Mouse (Mus musculus) midbrain, embryonic 15.5 days (tissue): ENCODE data around the gene Hoxa3. TPM values are rescaled to one million over a fixed set of nuclear protein-coding genes. Genes with fewer than 3 reads are reported as not detected.

Experiments used
- ATAC-seq: fragments of 200-750 bp; cut with Nextera tagmentation; replicated peaks from 2 replicates; pipeline ENCODE4 v1.8.0; 2017; ENCODE audit warnings: moderate TSS enrichment
- H3K27ac ChIP-seq: fragments of 300-500 bp; sonication (generic); 2 replicates; pipeline ENCODE4 v1.5.1; 2015; ENCODE audit warnings: mild to moderate bottlenecking, inconsistent platforms
- H3K27me3 ChIP-seq: fragments of 300-500 bp; sonication (generic); replicated peaks from 2 replicates; pipeline ENCODE4 v1.6.1; 2015; ENCODE audit warnings: inconsistent platforms
- H3K36me3 ChIP-seq: fragments of 300-500 bp; sonication (generic); replicated peaks from 2 replicates; pipeline ENCODE4 v1.6.1; 2015; ENCODE audit warnings: inconsistent platforms
- H3K4me1 ChIP-seq: fragments of 300-500 bp; sonication (generic); 2 replicates; pipeline ENCODE4 v1.6.1; 2015; ENCODE audit warnings: inconsistent platforms
- H3K4me2 ChIP-seq: fragments of 300-500 bp; sonication (generic); 2 replicates; pipeline ENCODE4 v1.6.1; 2015; ENCODE audit warnings: inconsistent platforms, mild to moderate bottlenecking, moderate library complexity
- H3K4me3 ChIP-seq: fragments of 300-500 bp; sonication (generic); 2 replicates; pipeline ENCODE4 v1.5.1; 2015; ENCODE audit warnings: mild to moderate bottlenecking, inconsistent platforms
- H3K9ac ChIP-seq: fragments of 300-500 bp; sonication (generic); 2 replicates; pipeline ENCODE4 v1.6.1; 2015; ENCODE audit warnings: mild to moderate bottlenecking, inconsistent platforms
- H3K9me3 ChIP-seq: fragments of 300-500 bp; sonication (generic); 2 replicates; pipeline ENCODE4 v1.6.1; 2016; ENCODE audit warnings: inconsistent platforms
- WGBS: fragments of 180-500 bp; shearing (Covaris S2); methylation state at CpG from one replicate; pipeline ENCODE4 v1.1.7; 2015; ENCODE audit warnings: mixed read lengths; 5-methylcytosine and 5-hydroxymethylcytosine counted together
- polyA plus RNA-seq: library from polyadenylated mRNA; unstranded; fragments of >200 nt; fragmentation: Nextera tagmentation; extraction: Ambion mirVana; gene quantifications from 2 replicates; pipeline ENCODE4 v1.2.1, GENCODE M21; 2015

The Hoxa3 gene
- polyA plus RNA-seq, 1 experiment from 2014 or later: not detected

- no peaks in the 10 kb centered on the region for H3K9me3 ChIP-seq
- H3K27ac ChIP-seq: no peak overlapping the region
- 2% methylated on average over 22 of the region's 22 CpGs for WGBS
- H3K4me1 ChIP-seq: peaks cover 6% of the 10 kb centered on the region
- ATAC-seq: no peak
- H3K9ac ChIP-seq: no peak overlapping the region
- peaks cover 100% of the 10 kb centered on the region for H3K27me3 ChIP-seq
- no peak overlapping the region for H3K4me3 ChIP-seq
- no peaks in the 10 kb centered on the region for H3K36me3 ChIP-seq
- H3K4me2 ChIP-seq: no peak overlapping the region
Measured at GRCm38 (mm10) chr6:52202362-52203120, 10.6 kb downstream of the Hoxa3 start.

- peaks cover 100% of the 10 kb centered on the region for H3K27me3 ChIP-seq
- H3K27ac ChIP-seq: no peak overlapping the region
- no peak overlapping the region for H3K4me2 ChIP-seq
- H3K9ac ChIP-seq: no peak overlapping the region
- no peaks in the 10 kb centered on the region for H3K36me3 ChIP-seq
- H3K9me3 ChIP-seq: no peaks in the 10 kb centered on the region
- no peak overlapping the region for H3K4me3 ChIP-seq
- peaks cover 6% of the 10 kb centered on the region for H3K4me1 ChIP-seq
- no peak for ATAC-seq
- 7% methylated on average over 1 of the region's 1 CpGs for WGBS
Measured at GRCm38 (mm10) chr6:52201269-52201668, 11.9 kb downstream of the Hoxa3 start.

GRCm38 (mm10) chr6:52200751-52201250, 12.3 kb downstream of the Hoxa3 start:
- H3K27ac ChIP-seq: no peak overlapping the region
- H3K9ac ChIP-seq: no peak overlapping the region
- no peak overlapping the region for H3K4me3 ChIP-seq
- WGBS: 7% methylated on average over 10 of the region's 10 CpGs
- no peak overlapping the region for H3K4me2 ChIP-seq
- H3K27me3 ChIP-seq: peaks cover 100% of the 10 kb centered on the region
- ATAC-seq: no peak
- peaks cover 6% of the 10 kb centered on the region for H3K4me1 ChIP-seq
- no peaks in the 10 kb centered on the region for H3K36me3 ChIP-seq
- no peaks in the 10 kb centered on the region for H3K9me3 ChIP-seq

- WGBS: 3% methylated on average over 30 of the region's 30 CpGs
- no peak for ATAC-seq
- Histone ChIP-seq H3K27ac (no peak overlapping the region), H3K9me3 (no peaks in the 10 kb centered on the region), H3K9ac (no peak overlapping the region), H3K36me3 (no peaks in the 10 kb centered on the region), H3K4me3 (no peak overlapping the region), H3K4me2 (no peak overlapping the region), H3K27me3 (peaks cover 100% of the 10 kb centered on the region), H3K4me1 (peaks cover 6% of the 10 kb centered on the region)
Measured at GRCm38 (mm10) chr6:52200073-52200750, 12.9 kb downstream of the Hoxa3 start.

- ATAC-seq: no peak
- no peaks in the 10 kb centered on the region for H3K36me3 ChIP-seq
- no peak overlapping the region for H3K9ac ChIP-seq
- H3K4me3 ChIP-seq: no peak overlapping the region
- no peaks in the 10 kb centered on the region for H3K9me3 ChIP-seq
- H3K4me1 ChIP-seq: no peaks in the 10 kb centered on the region
- H3K27me3 ChIP-seq: peaks cover 99% of the 10 kb centered on the region
- H3K27ac ChIP-seq: no peak overlapping the region
- 2% methylated on average over 10 of the region's 10 CpGs for WGBS
- H3K4me2 ChIP-seq: no peak overlapping the region
Measured at GRCm38 (mm10) chr6:52197271-52197670, 15.9 kb downstream of the Hoxa3 start.

GRCm38 (mm10) chr6:52196811-52197210, 16.3 kb downstream of the Hoxa3 start:
- no peak for ATAC-seq
- no peak overlapping the region for H3K27ac ChIP-seq
- 4% methylated on average over 9 of the region's 9 CpGs for WGBS
- 0 out of 2 replicates have a peak, but pooled peaks cover 1% of the 10 kb centered on the region for H3K4me1 ChIP-seq
- no peak overlapping the region for H3K4me3 ChIP-seq
- H3K4me2 ChIP-seq: no peak overlapping the region
- no peaks in the 10 kb centered on the region for H3K36me3 ChIP-seq
- H3K27me3 ChIP-seq: peaks cover 99% of the 10 kb centered on the region
- H3K9me3 ChIP-seq: no peaks in the 10 kb centered on the region
- H3K9ac ChIP-seq: no peak overlapping the region

GRCm38 (mm10) chr6:52194690-52195089, 18.4 kb downstream of the Hoxa3 start:
- ATAC-seq: no peak
- Histone ChIP-seq H3K36me3 (no peaks in the 10 kb centered on the region), H3K9ac (no peak overlapping the region), H3K4me2 (no peak overlapping the region), H3K4me3 (no peak overlapping the region), H3K27ac (no peak overlapping the region), H3K27me3 (peaks cover 98% of the 10 kb centered on the region), H3K4me1 (0 out of 2 replicates have a peak, but pooled peaks cover 3% of the 10 kb centered on the region), H3K9me3 (no peaks in the 10 kb centered on the region)
- WGBS: 3% methylated on average over 10 of the region's 10 CpGs

GRCm38 (mm10) chr6:52191860-52192550, 21.1 kb downstream of the Hoxa3 start:
- H3K27me3 ChIP-seq: peaks cover 98% of the 10 kb centered on the region
- no peaks in the 10 kb centered on the region for H3K9me3 ChIP-seq
- H3K4me2 ChIP-seq: peak overlapping the region; percentile 43
- 0 out of 2 replicates have a peak, but pooled peaks cover 3% of the 10 kb centered on the region for H3K4me1 ChIP-seq
- no peak for ATAC-seq
- H3K27ac ChIP-seq: no peak overlapping the region
- WGBS: 1% methylated on average over 43 of the region's 55 CpGs
- peak overlapping the region; percentile 33 for H3K4me3 ChIP-seq
- no peaks in the 10 kb centered on the region for H3K36me3 ChIP-seq
- no peak overlapping the region for H3K9ac ChIP-seq

GRCm38 (mm10) chr6:52190906-52191810, 22.0 kb downstream of the Hoxa3 start, which contains the start of gene Hoxa4:
Gene Hoxa4, minus strand, starts transcription at chr6:52191753.
- Histone ChIP-seq H3K4me3 (peak within 1 kb of the TSS; percentile 33), H3K4me2 (peak within 1 kb of the TSS; percentile 43), H3K27me3 (peaks cover 98% of the 10 kb centered on the region), H3K36me3 (no peaks in the 10 kb centered on the region), H3K9ac (no peak within 1 kb of the TSS), H3K4me1 (0 out of 2 replicates have a peak, but pooled peaks cover 3% of the 10 kb centered on the region), H3K9me3 (no peaks in the 10 kb centered on the region), H3K27ac (no peak within 1 kb of the TSS)
- WGBS: 1% methylated on average over 62 of the region's 102 CpGs
- no peak for ATAC-seq

- Histone ChIP-seq H3K27ac (no peak overlapping the region), H3K4me1 (0 out of 2 replicates have a peak, but pooled peaks cover 3% of the 10 kb centered on the region), H3K4me2 (no peak overlapping the region), H3K9ac (no peak overlapping the region), H3K9me3 (no peaks in the 10 kb centered on the region), H3K4me3 (no peak overlapping the region), H3K36me3 (no peaks in the 10 kb centered on the region), H3K27me3 (peaks cover 98% of the 10 kb centered on the region)
- WGBS: under 1% methylated on average over 23 of the region's 23 CpGs
- no peak for ATAC-seq
Measured at GRCm38 (mm10) chr6:52190410-52190809, 22.7 kb downstream of the Hoxa3 start.

GRCm38 (mm10) chr6:52189909-52190308, 23.2 kb downstream of the Hoxa3 start:
- Histone ChIP-seq H3K4me1 (0 out of 2 replicates have a peak, but pooled peaks cover 3% of the 10 kb centered on the region), H3K4me2 (no peak overlapping the region), H3K9me3 (no peaks in the 10 kb centered on the region), H3K9ac (no peak overlapping the region), H3K4me3 (no peak overlapping the region), H3K36me3 (no peaks in the 10 kb centered on the region), H3K27me3 (peaks cover 99% of the 10 kb centered on the region), H3K27ac (no peak overlapping the region)
- WGBS: 4% methylated on average over 8 of the region's 8 CpGs
- ATAC-seq: no peak
